Mouse (Mus musculus) subcutaneous adipose tissue, adult 2 months (tissue): ENCODE results near the gene Ifit1bl1. TPM values are rescaled to one million over a fixed set of nuclear protein-coding genes. Genes with fewer than 3 reads are reported as not detected.

Source experiments
- polyA plus RNA-seq: library from polyadenylated mRNA; depleted of rRNA; stranded (reverse); fragments of >200 nt; gene quantifications from 2 replicates; pipeline ENCODE4 v1.2.3, GENCODE M21; 2012; ENCODE audit warnings: low replicate concordance; rRNA removed

Gene Ifit1bl1
- 0.19 and 0.66 TPM in 2 replicates for polyA plus RNA-seq

GRCm38 (mm10) chr19:34601888-34602287 lies at the start of gene Ifit1bl1:
TSS of gene Ifit1bl1 (minus strand) at chr19:34601956.

GRCm38 (mm10) chr19:34640623-34641022 lies 38.9 kb upstream of the Ifit1bl1 start, which contains the start of the genes Ifit1bl2 and Ifit1:
TSS of gene Ifit1bl2 (minus strand) at chr19:34640743.
TSS of gene Ifit1 (plus strand) at chr19:34640871.

GRCm38 (mm10) chr19:34607237-34608051 lies 5.7 kb upstream of the Ifit1bl1 start, which contains the start of gene Ifit3b:
TSS of gene Ifit3b (plus strand) at chr19:34607970.

GRCm38 (mm10) chr19:34583126-34583766 lies 18.5 kb downstream of the Ifit1bl1 start, which contains the start of gene Ifit3:
TSS of gene Ifit3 (plus strand) at chr19:34583531.

GRCm38 (mm10) chr19:34550534-34551223 lies 51.1 kb downstream of the Ifit1bl1 start, which contains the start of gene Ifit2:
TSS of gene Ifit2 (plus strand) at chr19:34550694.

Other genes with a start within 250 kb of the Ifit1bl1 start
- 2.9 and 10.4 TPM in 2 replicates for gene Ch25h, start 126.8 kb downstream of the Ifit1bl1 start, polyA plus RNA-seq
- gene Lipa, start 74.5 kb downstream of the Ifit1bl1 start, polyA plus RNA-seq, result 44.9 and 52.6 TPM in 2 replicates
- 2.5 and 3.0 TPM in 2 replicates for gene Ifit2, start 51.3 kb downstream of the Ifit1bl1 start, polyA plus RNA-seq
- 6.2 and 10.9 TPM in 2 replicates for gene Ifit3, start 18.4 kb downstream of the Ifit1bl1 start, polyA plus RNA-seq
- gene Ifit3b, start 6.0 kb upstream of the Ifit1bl1 start, polyA plus RNA-seq, result 2.6 and 3.3 TPM in 2 replicates
- gene Ifit1bl2, start 38.8 kb upstream of the Ifit1bl1 start, polyA plus RNA-seq, result 0.07 and 0.08 TPM in 2 replicates
- 5.7 and 9.6 TPM in 2 replicates for gene Ifit1, start 38.9 kb upstream of the Ifit1bl1 start, polyA plus RNA-seq
- 3.6 and 10.3 TPM in 2 replicates for gene Slc16a12, start 145.3 kb upstream of the Ifit1bl1 start, polyA plus RNA-seq